Mouse (Mus musculus): Measurements from ENCODE around the gene Hoxa7.

The Hoxa7 gene

GRCm38 (mm10) chr6:52178918-52179665 lies 42.6 kb downstream of the Hoxa7 start:
- no peak for DNase-seq (ENCODE audit: low read depth in 2 of 2, low spot score in 2 of 2)

- DNase-seq (ENCODE audit: low read depth in 2 of 2, low spot score in 2 of 2) = no peak
Measured at GRCm38 (mm10) chr6:52177806-52178205, 43.8 kb downstream of the Hoxa7 start.

DNA sequence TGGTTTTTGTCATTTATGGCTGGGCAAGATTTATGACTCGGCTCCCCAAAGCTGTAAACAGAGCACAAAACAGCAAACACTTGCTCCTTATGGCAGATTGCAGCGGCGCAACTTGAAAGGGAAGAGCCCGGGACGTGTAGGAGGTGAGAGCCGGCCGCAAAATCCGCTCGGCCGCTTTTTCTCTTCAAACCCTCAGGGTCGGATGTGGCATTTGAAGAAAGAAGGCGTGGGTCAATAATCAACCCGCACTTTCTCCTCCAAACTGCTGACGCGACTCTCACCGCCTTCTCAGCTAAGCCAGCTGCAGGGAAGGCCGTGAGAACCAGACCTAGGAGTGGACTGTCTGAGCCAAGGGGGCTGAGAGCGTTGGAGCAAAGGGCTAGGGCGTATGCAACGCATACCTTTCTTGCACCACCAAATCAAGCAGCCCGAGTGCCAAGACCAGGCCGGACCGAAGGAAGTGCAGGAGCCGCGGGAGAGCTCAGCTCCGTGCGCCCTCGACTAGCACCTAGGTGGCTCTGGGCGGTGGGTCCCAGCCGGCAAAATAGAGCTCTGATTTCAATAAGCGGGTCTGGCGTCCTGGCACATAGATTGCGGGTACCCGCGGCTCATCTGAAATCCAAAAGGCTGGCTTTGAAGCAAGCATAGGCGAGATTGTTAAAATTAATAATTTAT lies 44.5 kb downstream of the Hoxa7 start, which contains the start of gene 5730596B20Rik:
Gene 5730596B20Rik, plus strand, starts transcription at position 438 of the 675 bp plus-strand sequence.
- DNase-seq (ENCODE audit: low read depth in 2 of 2, low spot score in 2 of 2) = no peak

DNA sequence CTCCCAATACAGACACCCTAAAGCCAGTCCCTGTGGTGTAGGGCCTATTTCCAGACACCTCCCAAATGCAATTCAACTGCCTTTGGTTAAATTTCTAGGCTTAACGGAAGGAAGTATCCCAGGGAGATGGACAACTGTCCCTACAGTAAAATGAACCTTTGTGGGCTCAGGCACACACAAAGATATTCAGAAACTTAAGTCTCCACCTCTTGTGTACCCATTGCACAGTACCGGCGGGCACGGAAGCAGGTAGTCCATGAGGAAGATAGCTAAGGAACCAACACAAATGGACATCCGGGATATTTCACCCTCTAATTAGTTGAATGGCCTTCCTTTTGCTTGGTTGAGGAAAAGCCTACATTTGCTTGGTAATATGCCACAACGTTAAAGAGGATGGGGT lies 45.3 kb downstream of the Hoxa7 start:
- no peak for DNase-seq (ENCODE audit: low read depth in 2 of 2, low spot score in 2 of 2)

DNA sequence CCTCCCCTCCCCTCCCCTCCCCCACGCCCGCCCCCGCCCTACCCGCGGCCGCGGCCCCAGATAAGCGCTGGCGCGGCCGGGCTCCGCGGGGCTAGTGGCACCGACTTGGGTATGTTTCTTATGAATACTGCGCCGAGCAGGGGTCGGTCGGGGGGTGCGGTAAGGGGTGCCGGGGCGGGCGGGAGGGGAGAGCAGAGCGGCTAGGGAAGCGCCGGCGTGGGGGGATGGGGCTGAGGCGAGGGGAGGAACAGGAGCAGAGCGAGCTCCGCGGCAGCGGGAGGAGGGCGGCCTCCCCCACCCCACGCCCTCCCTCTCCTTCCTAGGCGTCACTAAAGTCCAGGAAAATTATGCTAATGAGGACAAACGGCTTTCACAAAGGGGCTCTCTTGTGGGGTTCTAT lies 45.8 kb downstream of the Hoxa7 start:
- no peak for DNase-seq (ENCODE audit: low read depth in 2 of 2, low spot score in 2 of 2)

DNA sequence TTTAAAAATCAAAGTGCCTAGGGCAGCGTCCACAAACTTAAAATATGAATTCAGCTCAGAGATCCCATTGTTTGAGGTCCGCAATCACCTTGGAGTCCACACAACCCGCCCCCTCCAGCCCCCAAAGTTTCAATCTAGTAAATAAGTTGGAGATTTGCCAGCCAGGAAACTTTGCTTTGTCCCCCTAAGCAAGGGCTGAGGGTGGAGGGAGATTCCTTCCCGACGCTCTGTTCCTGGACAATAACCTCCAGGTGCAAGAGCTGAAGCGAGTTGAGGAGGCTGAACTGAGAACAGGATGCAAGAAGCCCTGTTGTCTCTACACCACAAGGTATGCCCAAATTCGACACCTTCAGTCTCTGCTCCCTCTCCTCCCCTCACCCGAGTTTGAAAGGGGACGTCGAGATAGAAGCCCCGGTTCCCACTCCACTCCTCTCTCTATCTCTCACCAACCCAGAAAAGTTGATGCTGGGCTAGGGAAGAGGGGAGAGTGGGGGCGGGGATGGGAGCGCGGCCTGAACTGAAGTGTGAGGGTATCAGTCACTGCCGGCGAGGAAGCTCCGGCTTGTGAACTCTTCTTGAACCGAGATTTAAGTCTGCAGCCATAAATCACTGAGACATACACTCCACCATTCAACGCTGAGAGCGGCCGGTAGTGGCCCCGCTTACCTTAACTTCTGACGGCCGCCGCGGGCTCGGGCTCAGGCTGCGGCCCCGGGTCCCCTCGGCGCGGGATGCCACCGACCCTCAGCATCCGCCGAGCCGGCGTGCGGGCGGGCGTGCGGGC lies 46.5 kb downstream of the Hoxa7 start:
- no peak for DNase-seq (ENCODE audit: low read depth in 2 of 2, low spot score in 2 of 2)

GRCm38 (mm10) chr6:52173648-52174047 lies 48.0 kb downstream of the Hoxa7 start:
- no peak for DNase-seq (ENCODE audit: low read depth in 2 of 2, low spot score in 2 of 2)

- no peak for DNase-seq (ENCODE audit: low read depth in 2 of 2, low spot score in 2 of 2)
Measured at GRCm38 (mm10) chr6:52172501-52172900, 49.2 kb downstream of the Hoxa7 start.

- DNase-seq (ENCODE audit: low read depth in 2 of 2, low spot score in 2 of 2) = no peak
Measured at GRCm38 (mm10) chr6:52171938-52172337, 49.7 kb downstream of the Hoxa7 start.

- no peak for DNase-seq (ENCODE audit: low read depth in 2 of 2, low spot score in 2 of 2)
Measured at GRCm38 (mm10) chr6:52171331-52171730, 50.3 kb downstream of the Hoxa7 start.

- no peak for DNase-seq (ENCODE audit: low read depth in 2 of 2, low spot score in 2 of 2)
Measured at GRCm38 (mm10) chr6:52170898-52171223, 50.8 kb downstream of the Hoxa7 start.

- DNase-seq (ENCODE audit: low read depth in 2 of 2, low spot score in 2 of 2) = no peak
Measured at GRCm38 (mm10) chr6:52170166-52170897, 51.3 kb downstream of the Hoxa7 start.

DNA sequence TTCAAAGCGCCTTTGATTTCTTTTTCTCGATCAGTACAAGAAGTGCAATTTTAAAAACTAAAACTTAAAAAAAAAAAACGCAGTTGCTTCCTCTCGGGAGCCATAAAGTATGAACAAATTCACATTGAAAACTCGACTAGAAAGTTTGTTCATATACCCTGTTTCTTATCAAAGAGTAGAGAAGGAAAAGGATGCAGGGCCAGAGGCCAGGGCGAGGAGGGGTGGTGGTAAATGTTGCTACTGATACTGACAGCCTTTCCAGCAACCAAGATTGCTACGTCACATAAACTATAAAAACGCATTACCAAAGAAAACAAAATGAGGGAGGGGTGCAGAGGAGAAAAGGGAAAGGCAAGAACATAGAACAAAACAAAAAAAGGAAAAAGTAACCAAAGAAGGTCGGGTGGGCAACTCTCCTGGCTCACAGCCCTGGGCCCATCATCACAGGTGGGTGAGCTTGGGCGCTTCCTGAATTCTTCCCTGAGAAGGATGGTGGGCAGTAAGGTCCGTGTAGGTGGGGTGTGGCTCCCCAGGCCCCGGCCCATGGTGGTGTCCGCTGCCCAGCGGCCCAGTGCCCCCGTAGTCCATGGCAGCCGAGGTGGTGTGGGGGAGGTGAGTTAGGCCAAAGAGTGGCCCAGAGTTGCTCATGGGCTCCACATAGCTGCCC lies 52.0 kb downstream of the Hoxa7 start:
- DNase-seq (ENCODE audit: low read depth in 2 of 2, low spot score in 2 of 2) = no peak

- DNase-seq (ENCODE audit: low read depth in 2 of 2, low spot score in 2 of 2) = no peak
Measured at GRCm38 (mm10) chr6:52168191-52169055, 53.2 kb downstream of the Hoxa7 start.

DNA sequence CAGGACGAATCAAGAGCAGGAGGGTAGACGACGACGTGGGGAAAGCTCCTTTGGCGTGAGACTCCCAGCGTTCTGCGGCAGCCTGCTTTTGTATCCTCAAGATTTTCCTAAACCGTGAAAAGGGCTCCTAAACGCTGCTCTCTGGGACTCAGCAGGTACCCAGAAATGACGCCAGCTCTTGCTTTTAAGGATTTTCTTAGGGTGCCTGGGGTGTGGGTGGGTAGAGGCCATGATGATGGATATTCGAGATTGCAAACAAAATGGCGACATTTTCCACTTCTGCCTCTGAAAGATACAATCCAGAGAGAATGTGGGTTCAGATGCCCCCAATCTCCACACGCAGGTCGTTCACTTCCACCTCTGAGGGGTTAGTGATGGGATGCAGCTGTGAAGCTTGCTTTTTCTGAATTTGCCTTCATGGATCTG lies 53.9 kb downstream of the Hoxa7 start:
- no peak for DNase-seq (ENCODE audit: low read depth in 2 of 2, low spot score in 2 of 2)

DNA sequence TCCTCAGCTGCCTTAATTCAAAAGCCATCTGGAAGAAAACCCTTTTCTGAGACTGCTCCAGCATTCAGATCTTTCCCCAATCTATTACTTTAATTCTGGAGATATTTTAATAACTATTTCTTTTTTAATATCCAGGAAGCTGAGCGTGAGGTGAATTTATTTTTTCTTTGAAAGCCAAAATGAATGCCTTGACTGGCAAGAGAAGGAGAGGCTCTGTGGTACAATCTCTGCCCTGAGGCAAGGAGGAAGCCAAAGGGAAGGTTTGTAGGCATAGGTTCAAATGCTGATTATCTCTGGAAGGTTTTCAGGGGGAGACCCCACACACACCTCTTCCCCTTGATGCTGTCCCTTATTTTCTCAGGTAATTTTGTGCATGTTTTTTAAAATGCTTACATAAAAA lies 54.5 kb downstream of the Hoxa7 start:
- DNase-seq (ENCODE audit: low read depth in 2 of 2, low spot score in 2 of 2) = no peak

DNA sequence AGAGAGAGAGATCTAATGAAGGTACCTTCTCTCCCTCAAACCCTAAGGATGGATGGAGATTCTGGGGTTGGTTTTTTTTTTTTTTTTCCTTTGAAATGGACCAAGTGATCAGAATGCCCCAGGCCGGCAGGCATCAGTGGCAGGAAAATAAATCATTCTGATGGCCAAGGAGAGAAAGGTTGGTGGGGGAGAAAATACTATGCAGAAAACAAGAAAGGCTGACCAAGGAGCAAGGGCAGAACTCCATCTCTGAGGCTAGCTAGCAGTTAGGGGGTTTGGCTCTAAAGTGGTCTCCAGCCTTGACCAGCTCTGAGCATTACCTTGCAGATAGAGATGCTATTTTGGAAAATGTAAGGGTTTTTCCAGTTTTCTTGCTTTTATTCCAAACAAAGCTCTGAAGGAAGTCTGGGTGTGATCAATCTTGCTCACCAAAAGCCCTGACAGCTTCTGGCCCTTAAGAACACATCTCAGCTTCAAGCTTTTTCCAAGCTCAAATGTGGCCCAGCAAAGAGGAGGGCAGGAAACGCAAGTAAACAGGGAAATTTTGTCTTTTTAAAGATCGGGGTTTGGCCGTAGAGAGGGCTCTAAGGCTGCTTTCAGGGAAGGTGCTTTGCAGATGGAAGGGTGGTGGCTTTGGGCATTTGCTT lies 55.1 kb downstream of the Hoxa7 start:
- DNase-seq (ENCODE audit: low read depth in 2 of 2, low spot score in 2 of 2) = no peak

DNA sequence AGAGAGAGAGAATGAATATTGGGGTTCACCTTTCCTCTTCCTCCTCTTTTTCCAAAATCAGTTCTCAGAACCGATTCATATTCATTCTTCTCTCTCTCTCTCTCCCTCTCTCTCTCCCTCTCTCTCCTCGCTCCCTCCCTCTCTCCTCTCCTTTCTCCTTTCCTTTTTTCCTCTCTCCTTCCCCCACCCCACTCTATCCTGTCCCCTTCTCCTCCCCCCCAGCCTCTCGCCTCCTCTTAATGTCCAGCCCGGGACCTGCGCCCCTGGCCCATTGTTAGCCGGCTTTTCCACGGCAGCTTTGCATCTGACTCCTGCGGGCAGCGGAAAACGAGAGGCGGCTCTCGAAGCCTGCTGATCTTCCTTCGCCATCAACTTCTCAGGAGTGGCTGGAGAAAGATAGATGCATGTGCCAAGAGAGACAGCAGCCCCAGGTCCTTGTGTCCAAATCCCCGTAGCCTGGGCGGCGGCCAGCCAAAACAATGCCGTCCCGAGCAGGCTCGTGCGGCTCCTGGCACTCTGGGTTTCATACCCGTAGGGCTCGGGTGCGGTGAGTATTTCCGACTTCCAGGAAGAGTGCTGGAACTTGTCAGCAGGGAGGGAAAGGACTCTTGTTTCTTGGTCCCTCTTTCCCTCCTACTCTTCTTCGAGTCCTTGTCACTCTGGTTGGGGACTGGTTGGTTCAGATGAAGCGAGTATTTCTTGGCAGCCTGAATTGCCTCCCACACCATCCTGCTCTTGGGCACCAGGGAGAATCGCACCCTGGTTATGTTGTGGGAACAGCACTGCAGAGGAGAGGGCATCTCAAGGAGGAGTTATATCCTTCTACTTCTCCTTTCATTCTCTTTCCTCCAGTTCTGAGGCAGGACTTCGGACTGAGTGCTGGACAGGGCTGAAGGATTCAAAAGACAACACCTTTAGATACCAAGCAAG lies 55.9 kb downstream of the Hoxa7 start:
- no peak for DNase-seq (ENCODE audit: low read depth in 2 of 2, low spot score in 2 of 2)

Data from CD8-positive naive resting alpha-beta T cell, adult 2 months (primary cell).